Mouse (Mus musculus): Measurements from ENCODE around the gene Olfr458.
"Not testable (repeated sequence)": the region's sequence is repeated elsewhere in the genome, so short reads cannot be mapped to it uniquely, and the experiment has no call there.

Olfr458 gene

GRCm38 (mm10) chr6:42465096-42465495 is at the start of gene Olfr458:
Olfr458 (minus strand) TSS chr6:42465196.
- no peak for DNase-seq (ENCODE audit: low spot score)

GRCm38 (mm10) chr6:42513461-42513860 is 48.5 kb upstream of the Olfr458 start:
- no peak for DNase-seq (ENCODE audit: low spot score)

- no peak for DNase-seq (ENCODE audit: low spot score)
Measured at GRCm38 (mm10) chr6:42509311-42509710, 44.3 kb upstream of the Olfr458 start.

GRCm38 (mm10) chr6:42503478-42503877 is 38.5 kb upstream of the Olfr458 start:
- DNase-seq (ENCODE audit: low spot score) = no peak

- no peak for DNase-seq (ENCODE audit: low spot score)
Measured at GRCm38 (mm10) chr6:42489731-42490130, 24.7 kb upstream of the Olfr458 start.

- no peak for DNase-seq (ENCODE audit: low spot score)
Measured at GRCm38 (mm10) chr6:42487114-42487513, 22.1 kb upstream of the Olfr458 start, which contains the start of gene Olfr456. Olfr456 (minus strand) TSS chr6:42487214.

GRCm38 (mm10) chr6:42484633-42485032 is 19.6 kb upstream of the Olfr458 start:
- DNase-seq (ENCODE audit: low spot score) = no peak

- no peak for DNase-seq (ENCODE audit: low spot score)
Measured at GRCm38 (mm10) chr6:42476235-42476634, 11.2 kb upstream of the Olfr458 start, which contains the start of gene Olfr457. Olfr457 (minus strand) TSS chr6:42476335.

GRCm38 (mm10) chr6:42471298-42471697 is 6.3 kb upstream of the Olfr458 start:
- not testable (repeated sequence) for DNase-seq (ENCODE audit: low spot score)

GRCm38 (mm10) chr6:42470542-42470941 is 5.5 kb upstream of the Olfr458 start:
- no peak for DNase-seq (ENCODE audit: low spot score)

- DNase-seq (ENCODE audit: low spot score) = no peak
Measured at GRCm38 (mm10) chr6:42447381-42447780, 17.6 kb downstream of the Olfr458 start.

- no peak for DNase-seq (ENCODE audit: low spot score)
Measured at GRCm38 (mm10) chr6:42444491-42444890, 20.5 kb downstream of the Olfr458 start.

GRCm38 (mm10) chr6:42441395-42441794 is 23.6 kb downstream of the Olfr458 start:
- no peak for DNase-seq (ENCODE audit: low spot score)

- no peak for DNase-seq (ENCODE audit: low spot score)
Measured at GRCm38 (mm10) chr6:42435490-42435889, 29.5 kb downstream of the Olfr458 start.

- DNase-seq (ENCODE audit: low spot score) = no peak
Measured at GRCm38 (mm10) chr6:42434446-42434845, 30.6 kb downstream of the Olfr458 start, which contains the start of gene Tas2r126. Tas2r126 (plus strand) TSS chr6:42434535.

GRCm38 (mm10) chr6:42433554-42433953 is 31.4 kb downstream of the Olfr458 start:
- DNase-seq (ENCODE audit: low spot score) = no peak

- no peak for DNase-seq (ENCODE audit: low spot score)
Measured at GRCm38 (mm10) chr6:42426337-42426736, 38.7 kb downstream of the Olfr458 start.

GRCm38 (mm10) chr6:42424472-42424871 is 40.5 kb downstream of the Olfr458 start:
- DNase-seq (ENCODE audit: low spot score) = no peak

GRCm38 (mm10) chr6:42421439-42421838 is 43.6 kb downstream of the Olfr458 start:
- DNase-seq (ENCODE audit: low spot score) = no peak

GRCm38 (mm10) chr6:42419443-42419842 is 45.6 kb downstream of the Olfr458 start:
- no peak for DNase-seq (ENCODE audit: low spot score)

All from yolk sac, embryonic 10.5 days (tissue).